Mouse (Mus musculus) right cerebral cortex, adult 18-20 months (tissue): ENCODE results near the gene Jaml.
"Not testable (repeated sequence)": the region's sequence is repeated elsewhere in the genome, so short reads cannot be mapped to it uniquely, and the experiment has no call there.

Experiments
- DNase-seq: peaks from one replicate; pipeline ENCODE4 v3.0.0; 2022; ENCODE audit warnings: mixed read lengths

The Jaml gene

DNA sequence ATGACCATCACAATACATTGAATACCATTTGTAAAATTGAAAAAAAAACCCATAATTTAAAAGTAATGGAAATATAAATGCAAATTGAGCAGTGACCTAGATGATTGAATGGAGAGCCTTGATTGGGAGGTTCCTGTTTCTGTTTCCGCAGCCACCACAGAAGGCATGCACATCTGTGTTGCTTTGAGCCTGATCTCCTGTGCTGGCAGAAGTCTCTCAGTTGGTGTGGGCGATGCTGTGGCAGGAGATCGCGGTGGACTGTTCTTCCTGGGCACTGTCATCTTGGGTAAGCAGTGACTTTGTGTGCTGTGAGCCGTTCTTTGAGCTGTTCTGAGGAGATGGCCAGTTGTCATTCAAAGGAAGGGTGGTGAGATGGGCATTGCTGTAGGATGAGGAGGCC is at the start of gene Jaml:
Gene Jaml, plus strand, starts transcription at position 173 of the 400 bp plus-strand sequence.
- peak; percentile 4 for DNase-seq

DNA sequence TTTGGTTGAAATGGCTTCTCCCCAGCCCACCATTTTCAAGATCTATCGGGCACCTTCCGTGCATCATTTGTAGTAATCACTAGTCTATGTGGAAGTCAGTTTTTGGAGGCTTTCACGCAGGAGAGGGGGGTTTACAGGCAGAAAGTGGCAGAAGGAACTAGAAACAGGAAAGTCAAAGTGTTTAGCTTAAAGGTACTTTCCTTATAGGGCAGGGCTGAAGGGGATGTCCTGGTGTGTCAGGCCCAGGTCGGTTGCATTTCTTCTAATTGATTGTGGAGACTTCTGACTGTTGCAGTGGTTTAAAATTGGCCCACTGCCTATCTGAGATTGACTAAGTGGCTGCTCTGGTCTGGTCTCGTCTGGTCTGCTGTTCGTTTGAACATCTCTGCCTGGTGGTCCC is 48.6 kb upstream of the Jaml start:
- DNase-seq, result no peak

DNA sequence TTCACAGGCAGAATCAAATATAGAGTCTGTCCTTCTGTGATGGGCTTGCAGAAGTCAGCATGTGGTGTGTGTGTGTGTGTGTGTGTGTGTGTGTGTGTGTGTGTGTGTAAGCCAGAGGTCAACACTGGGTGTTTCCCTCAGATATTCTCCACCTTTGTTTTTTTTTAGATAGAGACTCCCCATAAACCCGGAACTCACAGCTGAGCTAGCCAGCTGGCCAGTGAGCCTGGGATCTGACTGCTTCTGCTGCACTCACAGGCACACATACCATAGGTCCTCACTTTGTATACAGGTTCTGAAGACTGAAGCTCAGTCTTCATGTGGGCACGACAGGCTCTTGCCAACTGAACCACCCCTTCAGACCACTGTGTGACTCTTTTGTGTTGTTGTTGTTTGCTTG is 46.7 kb upstream of the Jaml start:
- no peak for DNase-seq

DNA sequence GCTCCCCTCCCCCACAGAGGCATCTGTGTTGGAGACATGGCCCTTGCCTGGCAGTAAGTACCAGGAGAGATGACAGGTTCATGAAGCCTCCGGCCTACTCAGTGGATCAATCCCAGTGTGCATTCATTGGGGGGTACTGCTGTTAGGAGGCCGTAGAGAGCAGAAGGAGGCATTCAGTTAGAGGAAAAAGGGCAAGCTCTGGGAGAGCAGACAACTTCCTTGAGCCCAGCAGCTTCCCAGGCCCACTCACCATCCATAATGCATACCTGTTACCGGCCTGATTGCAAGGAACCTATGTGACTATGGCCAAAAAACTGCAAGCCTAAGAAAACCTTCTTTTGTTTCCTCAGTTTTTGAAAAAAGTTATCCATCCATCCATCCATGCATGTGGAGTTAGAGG is 44.5 kb upstream of the Jaml start:
- no peak for DNase-seq

DNA sequence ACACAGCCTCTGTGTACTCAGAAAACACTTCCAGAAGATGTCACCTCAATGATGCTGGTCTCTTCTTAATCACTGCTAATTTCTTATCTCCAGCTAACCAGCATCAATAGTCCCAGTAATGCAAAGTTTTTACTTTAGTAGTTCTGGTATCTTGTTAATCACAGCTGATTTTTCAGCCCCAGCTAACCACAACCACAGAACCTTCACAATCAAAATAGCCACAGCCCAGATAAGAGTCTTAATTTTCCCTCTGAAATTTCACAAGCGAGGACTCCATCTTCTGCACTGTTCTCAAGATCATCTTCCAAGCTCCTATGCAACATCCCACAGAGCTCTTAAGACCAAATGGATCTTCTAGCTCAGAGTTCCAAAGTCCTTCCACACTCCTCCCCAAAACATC is 41.2 kb upstream of the Jaml start:
- not testable (repeated sequence) for DNase-seq

DNA sequence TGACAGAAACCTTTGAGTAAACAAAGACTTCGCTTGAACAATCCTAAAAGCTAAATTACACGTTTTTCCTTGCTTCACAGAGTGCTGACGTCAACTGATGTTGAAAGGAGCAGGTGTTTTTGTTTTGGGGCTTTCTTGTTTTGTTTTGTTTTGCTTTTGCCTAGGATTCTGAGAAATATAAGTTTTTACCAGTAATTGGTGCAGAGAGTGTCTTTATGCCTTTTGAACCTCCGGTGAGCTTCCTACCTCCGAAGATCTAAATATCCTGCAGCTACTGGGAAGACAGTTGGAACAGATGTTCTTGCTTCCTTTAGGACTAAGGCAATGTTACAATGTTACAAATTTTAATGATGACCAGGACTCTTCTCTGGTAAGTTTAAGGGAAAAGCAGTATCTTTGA is 39.5 kb upstream of the Jaml start, which contains the start of gene Mpzl2:
Gene Mpzl2, plus strand, starts transcription at position 301 of the 400 bp plus-strand sequence.
- no peak for DNase-seq

DNA sequence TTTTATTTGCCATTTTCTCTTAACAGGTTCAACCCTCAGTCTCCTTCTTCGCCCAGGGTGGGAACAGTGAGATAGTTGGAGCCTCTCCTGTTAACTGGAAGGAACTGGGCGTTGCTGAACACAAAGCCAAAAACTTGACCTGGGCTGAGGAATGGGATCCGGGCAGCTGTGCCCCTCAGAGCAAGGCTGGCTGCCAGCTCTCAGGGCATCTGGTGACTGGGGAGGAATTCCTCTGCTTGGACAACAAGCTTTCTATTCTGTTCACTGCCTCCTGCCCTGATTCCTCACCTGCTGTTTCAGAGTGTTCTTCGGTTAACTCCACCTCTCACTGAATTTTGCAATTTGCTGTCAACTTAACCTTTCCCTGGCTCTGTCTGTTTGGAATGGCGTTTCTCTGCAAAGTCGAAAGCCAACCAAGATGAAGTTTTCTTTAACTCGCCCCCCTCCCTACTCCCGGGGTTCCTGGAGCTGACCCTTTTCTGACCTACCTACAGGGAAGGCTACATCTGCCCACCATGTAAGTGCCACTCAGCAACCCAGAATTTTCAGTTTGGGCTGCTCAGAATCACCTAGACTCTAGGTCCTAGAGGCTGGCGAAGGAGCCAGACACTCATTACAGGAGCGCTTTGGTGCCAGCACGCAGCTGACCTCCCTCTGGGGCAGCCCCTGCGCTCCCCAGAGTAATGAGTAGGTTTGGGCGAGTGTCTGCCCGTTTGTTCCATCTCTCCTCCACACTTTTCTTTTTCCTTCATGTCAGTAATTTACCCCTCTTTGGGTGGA is 38.7 kb upstream of the Jaml start:
- no peak for DNase-seq

DNA sequence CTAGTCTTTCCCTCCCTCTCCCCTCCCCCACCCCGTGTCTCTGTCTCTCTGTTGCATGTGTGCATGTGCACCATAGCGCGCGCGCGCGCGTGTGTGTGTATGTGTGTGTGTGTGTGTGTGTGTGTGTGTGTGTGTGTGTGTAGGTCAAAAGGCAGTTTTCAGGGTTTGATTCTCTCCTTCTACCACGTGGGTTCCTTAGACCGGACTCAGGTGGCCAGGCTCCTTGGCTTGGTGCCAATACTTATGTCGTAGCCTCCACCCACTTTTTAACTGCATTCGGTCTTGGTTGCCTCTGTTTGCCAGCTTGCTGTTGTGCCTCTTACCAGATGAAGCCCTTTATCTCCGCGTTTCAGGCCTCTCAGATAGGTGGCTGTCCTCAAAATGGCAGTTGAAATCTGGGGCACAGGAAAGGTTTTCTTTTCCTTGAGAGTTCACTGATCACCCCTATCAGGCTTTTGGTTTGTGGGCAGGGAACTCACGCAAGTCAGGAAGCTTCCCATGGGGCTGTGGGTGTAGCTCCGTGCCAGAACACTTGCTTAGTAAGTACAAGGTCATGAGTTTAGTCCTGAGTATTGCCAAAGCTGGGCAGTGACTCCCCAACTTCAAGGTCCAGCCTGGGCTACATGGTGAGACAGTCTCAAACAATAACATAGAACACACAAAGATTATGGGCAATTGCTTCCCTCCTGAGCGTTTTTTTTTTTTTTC is 37.7 kb upstream of the Jaml start:
- DNase-seq, result no peak

DNA sequence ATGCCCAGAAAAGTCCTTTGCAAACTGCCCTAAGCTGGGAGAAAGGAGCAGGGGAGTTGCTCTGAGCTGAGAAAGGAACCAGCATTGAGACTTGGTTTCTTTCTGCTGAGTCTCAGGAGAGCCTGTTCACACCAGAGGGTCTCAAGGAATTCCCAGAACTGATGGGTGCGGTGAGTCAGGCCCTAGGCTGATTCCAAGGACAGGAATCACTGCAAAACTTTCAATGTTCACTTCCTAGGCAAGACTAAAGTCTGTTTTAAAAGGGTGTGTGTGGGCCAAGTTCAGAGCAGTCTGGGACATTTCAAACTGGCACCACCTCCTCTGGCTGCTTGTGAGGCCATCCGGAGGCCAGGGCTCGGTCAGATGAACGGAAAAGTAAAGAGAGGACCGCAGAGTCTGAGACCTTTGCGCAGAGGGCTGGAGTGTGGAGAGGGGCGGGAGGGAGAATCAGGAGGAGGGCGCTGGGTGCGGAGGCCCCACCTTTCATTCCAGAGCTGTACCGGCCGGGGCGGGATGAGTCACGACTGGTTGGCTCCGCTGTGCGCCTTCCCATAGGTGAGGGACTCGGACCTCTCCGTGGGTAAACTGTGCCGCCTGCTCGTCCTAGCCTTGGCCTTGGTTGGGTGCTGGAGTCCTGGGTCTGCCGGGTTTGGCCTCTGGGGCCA is 36.8 kb upstream of the Jaml start:
- peak; percentile 4 for DNase-seq

DNA sequence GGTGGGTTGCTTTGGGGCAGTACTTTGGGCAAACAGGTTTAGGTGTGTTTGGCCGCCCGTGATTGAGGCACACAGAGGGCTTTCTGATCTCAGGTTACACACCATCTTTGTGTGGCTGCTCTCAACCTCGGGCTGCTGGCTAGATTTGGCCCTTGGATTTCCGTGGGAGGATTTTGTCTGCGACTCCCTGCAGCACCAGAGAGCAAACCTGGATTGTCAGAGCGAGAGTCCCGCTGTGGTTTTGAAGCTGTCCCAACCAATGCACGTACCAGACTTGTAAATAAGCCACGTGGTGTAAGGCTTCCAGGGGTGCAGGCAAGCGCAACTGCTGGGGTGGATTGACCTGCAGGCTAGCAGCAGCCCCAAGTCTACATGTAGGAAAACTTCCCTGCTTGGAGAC is 36.0 kb upstream of the Jaml start:
- no peak for DNase-seq

DNA sequence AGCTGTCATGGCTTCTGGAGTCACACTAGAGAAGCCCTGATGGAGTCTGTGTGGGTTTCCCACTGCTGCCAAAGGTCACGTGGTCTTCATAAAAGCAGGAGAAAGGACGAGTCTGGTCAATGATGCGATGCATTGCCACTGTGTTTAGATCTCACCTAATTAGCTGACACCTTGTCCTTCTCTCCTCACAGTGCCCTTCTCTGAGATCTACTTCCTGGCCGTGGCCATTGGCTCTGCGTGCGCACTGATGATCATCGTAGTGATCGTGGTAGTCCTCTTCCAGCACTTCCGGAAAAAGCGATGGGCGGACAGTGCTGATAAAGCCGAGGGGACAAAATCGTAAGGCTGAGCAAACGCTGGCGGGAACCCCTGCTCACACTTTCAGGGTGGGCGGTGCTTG is 32.0 kb upstream of the Jaml start:
- no peak for DNase-seq

DNA sequence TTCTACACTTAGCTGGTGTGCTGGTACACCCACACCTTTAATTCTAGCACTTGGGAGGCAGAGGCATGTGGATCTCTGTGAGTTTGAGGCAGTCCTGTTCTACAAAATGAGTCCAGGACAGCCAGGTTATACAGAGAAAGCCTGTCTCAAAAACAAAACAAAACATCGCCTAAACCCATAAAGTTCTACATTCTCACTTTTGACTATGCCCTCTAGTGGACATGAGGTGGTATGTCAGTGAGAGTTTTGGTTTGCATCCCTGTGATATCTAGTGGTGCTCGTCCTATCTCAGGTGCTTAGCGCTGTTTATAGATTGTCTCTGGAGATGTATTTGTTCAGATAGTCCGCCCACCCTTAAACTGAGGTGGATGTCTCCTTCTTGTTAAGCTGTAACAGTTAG is 30.5 kb upstream of the Jaml start:
- DNase-seq, result peak; percentile 5

DNA sequence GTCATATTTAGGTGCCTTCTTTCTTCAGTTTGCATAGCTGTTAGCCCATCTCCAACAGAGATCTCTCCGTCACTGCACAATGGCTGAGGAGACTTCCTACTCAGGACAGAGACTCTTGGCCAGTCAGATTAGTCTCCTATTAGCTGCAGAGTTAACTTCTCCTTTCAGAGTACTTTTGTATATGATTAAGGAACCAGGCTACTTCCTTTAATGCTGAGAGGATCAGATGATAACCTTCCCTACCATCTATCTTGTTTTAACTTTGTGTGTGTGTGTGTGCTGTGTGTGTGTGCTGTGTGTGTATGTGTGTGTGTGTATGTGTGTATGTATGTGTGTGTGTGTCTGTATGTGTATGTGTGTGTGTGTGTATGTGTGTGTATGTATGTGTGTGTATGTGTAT is 29.3 kb upstream of the Jaml start:
- no peak for DNase-seq

DNA sequence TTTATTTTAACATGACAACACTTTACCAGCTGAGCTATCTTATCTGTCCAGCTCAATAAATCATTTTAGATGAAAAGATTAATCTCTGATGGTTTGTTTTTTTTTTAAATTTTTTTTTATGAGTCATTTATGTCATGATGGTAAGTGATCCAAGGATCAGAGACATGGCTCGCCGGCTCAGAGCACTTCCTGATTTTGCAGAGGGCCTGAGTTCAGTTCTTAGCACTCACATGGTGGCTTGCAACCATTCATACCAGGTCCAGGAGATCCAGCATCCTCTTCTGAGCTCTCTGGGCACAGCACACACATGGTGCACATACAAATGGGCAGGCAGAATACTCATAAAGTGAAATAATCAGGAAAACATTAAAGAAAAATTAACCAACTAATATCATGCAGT is 28.7 kb upstream of the Jaml start:
- no peak for DNase-seq

DNA sequence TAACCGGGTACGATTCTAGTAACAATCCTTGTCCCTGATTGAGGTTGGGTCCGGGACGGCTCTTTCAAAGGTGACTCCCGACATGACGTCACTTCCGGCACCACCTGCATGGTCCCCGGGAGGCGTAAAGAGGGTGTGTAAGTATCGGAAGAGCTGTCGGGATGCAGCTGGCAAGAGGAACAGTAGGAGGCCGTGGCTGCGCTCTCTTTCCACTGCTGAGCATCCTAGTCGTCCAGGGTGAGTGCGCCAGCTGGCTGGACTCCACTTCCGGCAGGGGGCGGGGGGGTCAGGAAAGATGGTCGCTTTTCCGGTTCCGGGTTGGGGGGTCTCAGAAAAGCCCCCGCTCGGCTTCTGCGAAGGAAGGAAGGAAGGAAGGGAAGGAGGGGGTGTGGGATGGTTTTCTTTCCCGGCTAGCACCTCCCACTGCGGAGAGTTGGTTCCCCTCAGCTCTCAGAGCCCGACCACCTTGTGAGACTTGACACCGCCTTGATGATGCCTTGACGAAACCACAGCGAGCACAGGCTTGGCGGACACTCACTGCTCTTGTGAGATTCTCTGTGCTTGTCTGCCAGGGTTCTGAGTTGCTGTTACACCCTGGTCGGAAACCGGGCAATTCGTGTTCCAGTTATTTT is 23.8 kb upstream of the Jaml start, which contains the start of gene Mpzl3:
Gene Mpzl3, plus strand, starts transcription at position 105 of the 632 bp plus-strand sequence.
- peak; percentile 86 for DNase-seq

DNA sequence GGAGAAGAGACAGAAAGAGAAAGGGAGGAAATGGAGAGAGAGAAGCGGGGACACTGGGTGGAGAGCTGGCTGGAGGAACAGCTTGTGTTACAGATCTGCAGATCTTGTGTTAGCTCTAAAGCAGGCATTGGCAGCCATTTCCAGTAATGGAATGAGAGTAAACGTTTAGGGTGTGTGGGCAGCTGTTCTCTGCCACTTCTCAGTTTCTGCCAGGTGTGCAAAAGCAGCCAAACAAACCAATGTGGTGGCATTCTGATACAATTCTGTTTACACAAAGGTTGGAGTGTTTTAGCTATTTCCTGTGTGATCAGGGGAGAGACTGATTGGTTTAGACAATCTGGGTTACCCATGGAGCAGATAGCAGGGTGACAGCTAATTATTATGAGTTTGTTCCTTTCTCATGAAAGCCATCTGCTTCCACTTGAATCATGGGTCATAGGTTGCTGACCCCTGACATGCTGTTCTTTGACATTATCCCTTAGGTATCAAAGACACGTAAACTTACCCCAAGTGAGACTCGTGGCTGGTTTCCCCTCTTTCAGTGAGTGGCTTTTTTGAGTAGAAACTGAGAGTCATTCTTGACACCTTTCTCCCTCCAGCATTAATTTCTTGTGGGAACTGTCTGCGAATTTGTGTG is 20.6 kb upstream of the Jaml start:
- DNase-seq, result no peak

DNA sequence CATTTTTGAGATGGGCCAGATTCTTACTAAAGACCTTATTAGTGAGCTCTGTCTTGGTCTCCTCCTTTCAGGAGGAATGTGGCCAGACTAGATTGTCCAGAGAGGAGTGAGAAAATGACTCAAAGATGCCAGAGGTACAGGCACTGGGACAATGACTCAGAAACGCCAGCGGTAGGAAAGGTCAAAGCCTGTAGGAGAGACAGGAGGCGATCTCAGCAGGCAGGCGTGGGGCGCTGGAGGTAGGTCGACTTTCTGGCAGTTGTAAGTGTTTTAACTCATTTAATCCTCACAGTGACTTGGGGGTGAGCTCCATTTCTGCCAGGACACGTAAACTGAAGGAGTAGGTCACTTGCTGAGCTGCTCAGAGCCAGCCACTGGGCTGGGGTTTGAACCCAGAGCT is 18.8 kb upstream of the Jaml start:
- no peak for DNase-seq

DNA sequence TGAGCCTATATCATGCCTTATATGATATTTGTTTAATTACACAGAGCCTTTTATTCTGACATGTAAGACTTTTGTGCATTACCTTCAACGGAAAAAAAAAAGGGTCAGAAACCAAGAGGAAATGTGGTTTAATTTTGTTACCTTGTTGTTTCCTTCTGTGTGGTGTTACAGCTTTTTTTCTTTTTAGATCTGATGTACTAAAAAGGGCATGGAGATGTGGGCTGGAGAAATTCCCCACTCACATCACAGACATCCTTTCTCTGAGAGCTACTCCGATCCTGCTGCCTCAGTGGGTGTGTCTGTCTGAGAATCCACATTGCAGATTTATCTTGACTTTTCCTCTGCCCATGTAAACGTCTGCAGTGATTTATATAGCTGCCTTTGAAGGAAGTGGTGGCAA is 16.3 kb upstream of the Jaml start:
- DNase-seq, result no peak

DNA sequence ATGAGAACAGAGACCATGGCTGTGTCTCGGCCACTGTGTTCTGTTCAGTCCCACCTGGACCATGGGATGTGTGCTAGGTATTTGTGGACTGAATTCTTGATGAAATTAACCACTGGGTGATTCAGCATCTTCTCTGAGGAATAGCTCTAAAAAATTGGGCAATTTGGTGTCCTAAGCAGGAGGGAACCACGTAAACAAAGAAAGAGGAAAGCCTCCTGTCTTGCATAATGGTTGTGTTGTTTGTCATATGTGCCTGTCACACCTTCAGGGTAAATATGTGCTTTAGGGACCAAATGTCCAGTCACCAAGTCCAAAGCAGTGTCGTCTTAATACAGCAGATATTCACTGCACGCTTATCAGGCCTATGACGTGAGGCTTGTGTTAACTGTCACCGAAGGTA is 14.6 kb upstream of the Jaml start:
- DNase-seq, result no peak

DNA sequence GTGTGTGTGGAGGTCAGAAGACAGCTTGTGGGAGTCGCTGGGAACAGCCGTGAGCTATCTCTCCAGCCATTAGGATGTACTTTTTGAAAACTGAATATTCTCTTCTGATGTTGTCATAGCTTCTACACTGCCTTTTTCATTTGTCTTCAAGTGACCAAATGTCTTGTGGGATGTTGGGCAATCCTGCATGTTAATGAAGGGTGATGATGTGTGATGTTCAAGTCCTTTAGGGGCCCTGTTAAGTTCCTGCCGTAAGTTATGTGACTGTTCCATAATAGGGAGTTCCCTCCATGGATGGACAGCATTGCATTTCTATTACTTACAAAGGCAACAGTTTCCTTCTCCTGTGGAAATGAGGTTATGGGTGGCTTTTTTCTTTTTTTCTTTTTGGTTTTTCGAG is 12.2 kb upstream of the Jaml start:
- no peak for DNase-seq

DNA sequence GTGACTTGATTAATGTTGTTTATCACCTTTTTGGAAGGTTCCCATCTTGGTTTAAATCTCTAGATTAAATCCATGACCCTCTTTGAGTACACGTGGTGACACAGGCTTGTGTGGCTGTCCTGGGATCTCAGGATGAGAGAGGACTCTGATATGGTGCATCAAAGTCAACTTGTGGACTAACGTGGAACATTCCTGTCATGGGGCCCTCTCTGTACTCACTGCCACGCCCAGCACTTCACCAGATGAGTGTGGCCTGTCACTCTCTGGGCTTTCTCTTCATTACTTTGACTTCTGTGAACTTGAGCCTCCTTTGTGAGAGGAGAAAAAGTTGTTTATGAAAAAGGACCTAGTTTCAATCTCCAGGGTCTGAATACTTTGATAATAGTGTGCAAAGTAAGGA is 7.2 kb upstream of the Jaml start:
- no peak for DNase-seq

DNA sequence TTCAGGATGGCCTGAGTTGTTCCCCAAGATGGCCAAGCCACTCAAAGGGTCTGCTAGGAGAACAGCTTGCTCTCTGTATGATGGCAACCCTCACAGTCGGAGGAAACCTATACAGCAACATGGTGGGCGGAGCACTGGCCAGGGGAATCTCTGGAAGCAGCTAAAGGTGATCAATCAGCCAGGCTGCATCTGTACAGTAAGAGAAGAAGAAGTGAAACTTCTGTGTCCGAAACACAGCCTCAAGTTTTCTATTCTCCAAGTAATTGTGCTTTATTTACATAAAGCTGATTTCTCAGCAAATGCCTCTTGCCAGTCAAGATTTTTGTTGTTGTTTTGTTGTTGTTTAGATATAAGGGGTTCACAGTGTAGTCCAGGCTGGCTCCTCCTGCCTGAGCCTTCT is 1.1 kb upstream of the Jaml start:
- DNase-seq, result no peak

DNA sequence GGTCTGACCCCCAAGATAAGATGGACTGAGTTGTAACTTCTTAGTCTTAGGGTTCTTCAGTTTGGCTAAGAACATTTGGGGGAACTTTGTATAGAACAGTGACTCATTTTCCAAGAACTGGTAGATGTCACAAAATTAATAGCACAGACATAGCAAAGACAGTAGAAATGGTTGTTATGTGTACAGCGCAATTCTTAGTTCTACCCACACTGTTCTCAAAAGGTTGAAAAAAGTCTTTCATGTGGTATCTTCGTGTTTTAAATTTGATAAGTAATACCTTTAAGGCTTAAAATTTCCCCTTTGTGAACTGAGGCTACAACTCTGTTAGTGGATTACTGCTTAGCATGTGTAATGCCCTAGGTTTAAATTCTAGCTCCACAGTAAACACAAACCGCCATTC is 4.1 kb downstream of the Jaml start:
- no peak for DNase-seq
